Mouse (Mus musculus): ENCODE measurements around the gene Gapdhs. TPM values are rescaled to one million over a fixed set of nuclear protein-coding genes. Genes with fewer than 3 reads are reported as not detected.

Gapdhs gene
- not detected in 2 replicates for polyA plus RNA-seq (2012; rRNA removed)

GRCm38 (mm10) chr7:30743617-30744016 lies at the start of gene Gapdhs:
Gene Gapdhs, minus strand, starts transcription at chr7:30743681.

DNA sequence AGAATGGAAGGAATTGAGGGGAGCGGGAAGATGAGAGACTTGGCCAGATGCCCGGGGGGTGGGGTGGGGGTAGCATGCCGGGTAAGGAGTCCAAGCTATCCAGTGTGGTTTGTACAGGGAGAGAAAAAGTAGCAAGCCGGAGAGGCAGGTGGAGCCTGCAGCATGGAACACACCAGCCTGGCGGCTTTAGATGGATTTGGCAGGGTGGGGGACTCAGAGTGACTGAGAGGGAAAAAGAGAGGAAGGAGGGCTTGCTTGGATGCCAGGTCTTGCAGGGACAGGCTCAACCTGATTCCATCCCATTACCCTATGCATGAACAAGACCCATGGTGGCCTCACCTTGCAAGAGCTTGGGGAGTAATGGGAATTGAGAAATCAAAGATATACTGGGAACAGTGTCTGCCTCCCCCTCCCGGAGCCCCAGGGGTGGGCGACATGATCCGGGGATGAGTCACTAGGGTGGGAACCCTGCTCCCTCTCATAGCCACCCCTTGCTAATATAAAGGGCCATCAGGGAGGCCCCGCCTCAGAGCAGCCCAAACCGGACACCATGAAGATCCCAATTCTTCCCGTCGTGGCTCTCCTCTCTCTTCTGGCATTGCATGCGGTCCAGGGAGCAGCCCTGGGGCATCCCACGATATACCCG lies 44.0 kb upstream of the Gapdhs start, which contains the start of gene Krtdap:
Krtdap (plus strand) TSS at position 520 of the 646 bp plus-strand sequence.

GRCm38 (mm10) chr7:30763456-30763855 lies 20.0 kb upstream of the Gapdhs start, which contains the start of gene Dmkn:
Gene Dmkn, plus strand, starts transcription at chr7:30763756.

GRCm38 (mm10) chr7:30751086-30751669 lies 7.7 kb upstream of the Gapdhs start, which contains the start of gene Sbsn:
Gene Sbsn, plus strand, starts transcription at chr7:30751471.

GRCm38 (mm10) chr7:30729396-30730063 lies 14.0 kb downstream of the Gapdhs start, which contains the start of gene Tmem147:
Gene Tmem147, minus strand, starts transcription at chr7:30729540.

DNA sequence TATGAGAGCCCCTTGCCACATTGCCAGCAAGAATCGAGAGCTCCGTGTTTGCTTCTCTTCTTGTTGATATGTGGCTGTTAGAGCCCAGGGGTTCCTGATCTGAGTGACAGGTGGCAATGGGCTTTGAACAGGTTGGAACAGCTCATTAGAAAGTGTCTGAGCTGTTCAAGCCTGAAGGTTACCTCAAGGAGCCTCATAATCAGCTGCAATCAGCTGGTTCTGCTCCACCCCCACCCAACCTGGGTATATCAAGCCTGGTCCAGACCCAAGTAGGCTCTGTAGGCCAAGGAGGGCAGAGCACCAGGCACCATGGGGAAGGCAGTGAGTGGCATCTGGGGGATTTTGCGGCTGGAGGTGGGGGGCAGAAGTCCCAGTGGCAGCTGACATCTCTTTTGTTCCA lies 31.5 kb downstream of the Gapdhs start, which contains the start of gene Atp4a:
Atp4a (plus strand) TSS at position 268 of the 400 bp plus-strand sequence.

DNA sequence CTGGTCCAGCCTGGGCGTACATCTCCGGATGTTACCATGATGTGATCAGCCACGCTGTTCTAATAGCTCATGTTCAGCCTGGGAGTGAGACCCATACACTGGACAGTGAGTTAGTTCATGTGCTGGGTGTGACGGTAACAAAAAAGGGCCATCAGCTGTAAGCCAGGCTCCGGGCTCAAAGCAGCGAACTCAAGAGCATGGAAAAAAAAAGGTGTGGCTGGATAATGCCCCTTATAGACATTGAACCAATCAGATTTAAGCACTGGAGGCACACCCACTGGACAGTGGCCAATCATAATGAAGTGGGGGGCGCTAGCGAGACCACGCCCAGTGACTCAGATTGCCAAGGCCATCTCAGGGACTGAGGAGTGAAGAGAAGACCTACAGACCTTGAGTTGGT lies 44.9 kb downstream of the Gapdhs start, which contains the start of gene 2200002J24Rik:
2200002J24Rik (plus strand) TSS at position 338 of the 400 bp plus-strand sequence.

Other genes with a start within 250 kb of the Gapdhs start
- 17.3 and 18.3 TPM in 2 replicates for gene Arhgap33, start 208.6 kb downstream of the Gapdhs start, polyA plus RNA-seq (2012; rRNA removed)
- gene Hspb6, start 191.5 kb downstream of the Gapdhs start, polyA plus RNA-seq (2012; rRNA removed) = 80.2 and 99.4 TPM in 2 replicates
- 8.5 TPM in 2 replicates for gene Proser3, start 191.4 kb downstream of the Gapdhs start, polyA plus RNA-seq (2012; rRNA removed)
- 32.0 and 32.4 TPM in 2 replicates for gene Lin37, start 183.8 kb downstream of the Gapdhs start, polyA plus RNA-seq (2012; rRNA removed)
- 40.8 and 56.2 TPM in 2 replicates for gene U2af1l4, start 180.4 kb downstream of the Gapdhs start, polyA plus RNA-seq (2012; rRNA removed)
- gene Gm49396, start 180.3 kb downstream of the Gapdhs start, polyA plus RNA-seq (2012; rRNA removed) = 1.2 and 1.4 TPM in 2 replicates
- gene Psenen, start 180.1 kb downstream of the Gapdhs start, polyA plus RNA-seq (2012; rRNA removed) = 109 and 156 TPM in 2 replicates
- gene Igflr1, start 178.3 kb downstream of the Gapdhs start, polyA plus RNA-seq (2012; rRNA removed) = 7.7 and 8.8 TPM in 2 replicates
- 46.0 and 47.1 TPM in 2 replicates for gene Kmt2b, start 155.0 kb downstream of the Gapdhs start, polyA plus RNA-seq (2012; rRNA removed)
- gene Zbtb32, start 144.8 kb downstream of the Gapdhs start, polyA plus RNA-seq (2012; rRNA removed) = 5.3 and 6.6 TPM in 2 replicates
- 24.9 and 37.7 TPM in 2 replicates for gene Upk1a, start 130.8 kb downstream of the Gapdhs start, polyA plus RNA-seq (2012; rRNA removed)
- gene Cox6b1, start 117.5 kb downstream of the Gapdhs start, polyA plus RNA-seq (2012; rRNA removed) = 423 and 473 TPM in 2 replicates
- not detected in 2 replicates for gene Etv2, start 107.8 kb downstream of the Gapdhs start, polyA plus RNA-seq (2012; rRNA removed)
- gene Rbm42, start 93.4 kb downstream of the Gapdhs start, polyA plus RNA-seq (2012; rRNA removed) = 82.7 and 93.1 TPM in 2 replicates
- 7.2 and 8.7 TPM in 2 replicates for gene Haus5, start 78.7 kb downstream of the Gapdhs start, polyA plus RNA-seq (2012; rRNA removed)
- gene Pmis2, start 72.1 kb downstream of the Gapdhs start, polyA plus RNA-seq (2012; rRNA removed) = not detected in 2 replicates
- 0.91 and 1.2 TPM in 2 replicates for gene 2200002J24Rik, start 44.8 kb downstream of the Gapdhs start, polyA plus RNA-seq (2012; rRNA removed)
- 0.51 and 0.90 TPM in 2 replicates for gene Atp4a, start 31.5 kb downstream of the Gapdhs start, polyA plus RNA-seq (2012; rRNA removed)
- 158 and 172 TPM in 2 replicates for gene Tmem147, start 14.1 kb downstream of the Gapdhs start, polyA plus RNA-seq (2012; rRNA removed)
- gene Sbsn, start 7.8 kb upstream of the Gapdhs start, polyA plus RNA-seq (2012; rRNA removed) = 1.2 and 1.8 TPM in 2 replicates
- gene Dmkn, start 20.1 kb upstream of the Gapdhs start, polyA plus RNA-seq (2012; rRNA removed) = 3.6 and 5.1 TPM in 2 replicates
- not detected in 2 replicates for gene Krtdap, start 44.2 kb upstream of the Gapdhs start, polyA plus RNA-seq (2012; rRNA removed)
- gene Ffar2, start 80.1 kb upstream of the Gapdhs start, polyA plus RNA-seq (2012; rRNA removed) = 65.9 and 69.4 TPM in 2 replicates
- 1.6 and 3.7 TPM in 2 replicates for gene Ffar3, start 112.5 kb upstream of the Gapdhs start, polyA plus RNA-seq (2012; rRNA removed)
- 0.62 and 0.66 TPM in 2 replicates for gene Ffar1, start 117.9 kb upstream of the Gapdhs start, polyA plus RNA-seq (2012; rRNA removed)
- gene Cd22, start 136.7 kb upstream of the Gapdhs start, polyA plus RNA-seq (2012; rRNA removed) = 3.6 and 5.0 TPM in 2 replicates
- 0.63 and 0.67 TPM in 2 replicates for gene Mag, start 171.2 kb upstream of the Gapdhs start, polyA plus RNA-seq (2012; rRNA removed)
- 1.2 and 15.5 TPM in 2 replicates for gene Hamp2, start 181.0 kb upstream of the Gapdhs start, polyA plus RNA-seq (2012; rRNA removed)
- 0.73 and 1.2 TPM in 2 replicates for gene Hamp, start 200.4 kb upstream of the Gapdhs start, polyA plus RNA-seq (2012; rRNA removed)
- 131 and 151 TPM in 2 replicates for gene Usf2, start 213.1 kb upstream of the Gapdhs start, polyA plus RNA-seq (2012; rRNA removed)
- 312 and 358 TPM in 2 replicates for gene Lsr, start 229.8 kb upstream of the Gapdhs start, polyA plus RNA-seq (2012; rRNA removed)
- gene Fam187b, start 230.1 kb upstream of the Gapdhs start, polyA plus RNA-seq (2012; rRNA removed) = 4.6 and 5.6 TPM in 2 replicates